Mouse (Mus musculus) layer of hippocampus, adult 8-10 months (tissue): ENCODE data around the gene Zfp108. TPM values are rescaled to one million over a fixed set of nuclear protein-coding genes. Genes with fewer than 3 reads are reported as not detected.

Experiments
- total RNA-seq, 4 experiments: library from RNA; stranded (reverse); gene quantifications; 2 replicates each; pipeline ENCODE4 v1.2.4; 2022

Gene Zfp108
- total RNA-seq, 4 experiments from 2014 or later = 8.0 to 10.2 (median 9.0) TPM

Other genes starting within 250 kb of the Zfp108 start
- under 1 TPM in 1 of 4 experiments, not detected in 3; 0.04 TPM for gene Vmn1r183, start 201.5 kb upstream of the Zfp108 start, total RNA-seq
- 10 to 100 TPM; 36.0 to 49.5 (median 40.8) TPM for gene Zfp180, start 172.9 kb upstream of the Zfp108 start, total RNA-seq
- gene Zfp112, start 142.5 kb upstream of the Zfp108 start, total RNA-seq = 10 to 100 TPM; 11.2 to 14.3 (median 12.5) TPM
- gene Zfp235, start 120.6 kb upstream of the Zfp108 start, total RNA-seq = 10 to 100 TPM; 20.9 to 25.6 (median 21.8) TPM
- gene Zfp114, start 79.7 kb upstream of the Zfp108 start, total RNA-seq = 1 to 10 TPM; 2.9 to 4.6 (median 4.0) TPM
- gene Zfp111, start 43.4 kb upstream of the Zfp108 start, total RNA-seq = 10 to 100 TPM; 12.2 to 15.2 (median 14.8) TPM
- gene Zfp109, start 17.2 kb upstream of the Zfp108 start, total RNA-seq = 10 to 100 TPM in 1 of 4 experiments, 1 to 10 TPM in 3; 8.0 to 10.8 (median 9.1) TPM
- 10 to 100 TPM; 12.4 to 20.1 (median 13.8) TPM for gene Zfp93, start 15.6 kb downstream of the Zfp108 start, total RNA-seq
- gene Zfp61, start 46.4 kb downstream of the Zfp108 start, total RNA-seq = 10 to 100 TPM; 19.3 to 30.5 (median 24.7) TPM
- 10 to 100 TPM; 14.4 to 18.3 (median 15.6) TPM for gene Zfp94, start 61.9 kb downstream of the Zfp108 start, total RNA-seq
- not detected for gene Tescl, start 79.1 kb downstream of the Zfp108 start, total RNA-seq
- not detected for gene Lypd5, start 94.4 kb downstream of the Zfp108 start, total RNA-seq
- 1 to 10 TPM in 1 of 4 experiments, under 1 TPM in 2, not detected in 1; 0.27 to 1.2 (median 0.90) TPM for gene Kcnn4, start 115.5 kb downstream of the Zfp108 start, total RNA-seq
- gene Smg9, start 144.8 kb downstream of the Zfp108 start, total RNA-seq = 10 to 100 TPM; 33.8 to 49.8 (median 44.0) TPM
- gene Irgc1, start 197.5 kb downstream of the Zfp108 start, total RNA-seq = not detected
- 1 to 10 TPM in 3 of 4 experiments, under 1 TPM in 1; 0.87 to 8.3 (median 2.7) TPM for gene Plaur, start 207.7 kb downstream of the Zfp108 start, total RNA-seq
- 100 to 1,000 TPM; 123 to 166 (median 143) TPM for gene Cadm4, start 227.2 kb downstream of the Zfp108 start, total RNA-seq